Mouse (Mus musculus) kidney, postnatal 4 days (tissue): ENCODE data around the gene Abcg3.
"Not testable (repeated sequence)": the region's sequence is repeated elsewhere in the genome, so short reads cannot be mapped to it uniquely, and the experiment has no call there.

Experiments used
- DNase-seq, 2 experiments: peaks; one replicate each; pipeline ENCODE4 v3.0.0; 2021; ENCODE audit warnings: mixed read lengths in 2 of 2

Abcg3 gene

GRCm38 (mm10) chr5:104982535-104982934, at the start of gene Abcg3:
Gene Abcg3 (minus strand): TSS chr5:104982718.
- DNase-seq = peak in 1 of 2 experiments; percentile 9

DNA sequence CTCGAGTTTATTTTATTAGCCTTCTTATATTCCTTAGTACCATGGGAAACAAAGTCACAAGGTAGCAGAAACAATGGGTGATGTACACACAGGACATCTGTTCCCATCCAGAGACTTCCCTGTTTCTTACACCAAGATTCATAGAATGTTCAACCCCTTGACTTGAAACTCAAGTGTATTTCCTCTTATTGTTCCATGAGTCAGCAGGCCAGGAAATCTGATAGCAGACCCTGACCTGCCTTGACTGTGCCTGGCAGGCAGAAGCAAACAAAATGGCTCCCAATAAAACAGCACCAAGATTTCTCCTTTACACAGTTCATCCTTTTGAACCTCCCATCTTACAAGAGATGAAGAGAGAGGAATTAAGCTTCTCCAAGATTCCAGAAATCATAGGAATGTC, 30.0 kb upstream of the Abcg3 start:
- no peak for DNase-seq

DNA sequence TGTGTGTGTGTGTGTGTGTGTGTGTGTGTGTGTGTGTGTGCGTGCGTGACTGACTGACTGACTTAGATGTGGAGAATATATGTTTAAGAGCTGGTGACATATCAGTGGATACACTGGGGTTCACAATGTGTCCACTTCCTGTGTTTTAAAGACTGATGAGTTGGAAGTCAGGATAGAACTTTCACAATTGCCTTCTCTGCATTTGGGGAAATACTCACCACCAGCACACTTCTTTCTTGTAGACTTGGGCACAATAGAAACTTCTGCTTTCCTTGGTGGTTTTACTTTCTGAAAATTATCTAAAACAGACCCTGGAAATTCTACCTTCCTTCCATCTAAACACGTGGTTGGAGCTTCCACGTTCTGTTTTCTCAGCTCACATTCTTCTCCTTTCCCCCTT, 29.1 kb upstream of the Abcg3 start:
- DNase-seq = no peak

GRCm38 (mm10) chr5:105010376-105010775, 27.9 kb upstream of the Abcg3 start:
- no peak for DNase-seq

DNA sequence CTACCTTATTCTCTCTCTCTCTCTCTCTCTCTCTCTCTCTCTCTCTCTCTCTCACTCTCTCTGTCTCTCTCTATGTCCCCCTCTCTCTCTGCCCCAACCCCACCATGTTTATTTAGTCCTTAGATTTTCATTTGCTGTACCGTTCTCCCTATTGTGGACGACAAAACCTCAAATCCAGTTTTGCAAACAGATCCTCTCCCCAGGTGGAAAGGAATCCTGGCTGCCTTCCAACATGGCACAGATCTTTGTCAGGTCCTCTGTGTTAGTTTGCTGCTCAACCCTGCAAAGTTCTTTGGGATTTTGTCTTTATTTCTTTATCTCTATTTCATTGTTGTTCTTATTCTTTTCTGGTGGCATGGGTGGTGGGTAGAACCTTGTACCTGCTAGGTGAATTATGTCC, 6.9 kb upstream of the Abcg3 start:
- no peak for DNase-seq

- DNase-seq = peak in 1 of 2 experiments; percentile 14
Observed at GRCm38 (mm10) chr5:104988000-104988399, 5.5 kb upstream of the Abcg3 start.

DNA sequence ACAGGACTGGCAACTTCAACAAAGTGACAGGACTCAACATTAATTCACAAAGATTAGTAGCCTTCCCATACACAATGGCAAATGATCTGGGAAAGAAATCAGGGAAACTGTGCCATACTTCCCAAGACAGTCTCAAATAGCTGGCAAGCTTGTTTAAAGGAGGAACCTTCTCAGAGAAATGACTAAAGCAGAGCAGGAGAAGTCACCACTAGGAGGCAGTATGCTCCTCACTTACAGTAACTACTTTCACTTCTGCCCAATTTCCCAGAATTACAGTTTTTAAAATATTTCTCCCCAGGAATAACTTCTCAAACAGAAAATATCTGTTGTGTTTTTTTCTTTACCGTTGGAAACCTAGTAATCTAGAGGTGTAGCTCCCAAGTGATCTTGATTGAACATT, 4.2 kb upstream of the Abcg3 start:
- DNase-seq = peak in 1 of 2 experiments; percentile 13

DNA sequence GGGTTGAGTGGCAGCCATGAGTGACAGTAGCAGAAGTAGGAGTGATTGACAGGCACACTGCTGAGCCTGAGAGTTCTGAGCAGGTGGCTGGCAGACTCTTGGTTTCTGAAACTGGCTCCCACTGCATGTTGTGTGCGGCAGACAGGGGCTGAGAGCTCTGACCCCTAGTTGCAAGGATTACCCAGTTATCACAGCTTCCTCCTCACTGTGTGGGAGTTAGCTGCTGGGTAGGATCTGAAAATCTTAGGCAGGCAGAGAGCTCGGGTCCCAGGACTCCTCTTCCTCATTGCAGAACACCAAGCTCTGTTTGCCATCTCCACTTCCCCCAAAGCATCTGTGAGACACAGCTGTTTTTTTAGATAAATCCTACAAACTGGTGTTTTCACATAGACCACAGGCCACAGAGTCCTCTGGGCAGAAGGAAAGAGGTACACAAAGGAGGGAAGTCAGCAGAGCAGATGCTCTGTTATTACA, 3.4 kb downstream of the Abcg3 start:
- DNase-seq = no peak

- DNase-seq = no peak
Observed at GRCm38 (mm10) chr5:104958141-104958793, 24.3 kb downstream of the Abcg3 start.

GRCm38 (mm10) chr5:104955208-104955607, 27.3 kb downstream of the Abcg3 start:
- DNase-seq = no peak

DNA sequence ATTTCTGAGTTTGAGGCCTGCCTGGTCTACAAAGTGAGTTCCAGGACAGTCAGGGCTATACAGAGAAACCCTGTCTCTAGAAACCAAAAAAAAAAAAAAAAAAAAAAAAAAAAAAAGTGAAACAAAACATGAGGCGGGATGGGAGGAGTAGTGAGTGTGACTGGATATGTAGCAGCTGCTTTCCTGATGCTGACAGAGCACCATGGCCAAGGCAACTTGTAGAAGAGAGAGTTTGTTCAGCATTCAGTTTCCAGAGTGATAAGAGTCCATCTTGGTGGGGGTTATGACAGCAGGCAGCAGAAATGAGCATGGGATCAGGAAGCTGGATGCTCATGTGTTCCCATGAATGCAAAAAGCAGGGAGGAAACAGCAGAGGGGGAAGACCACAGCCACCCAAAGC, 35.6 kb downstream of the Abcg3 start:
- DNase-seq = no peak

DNA sequence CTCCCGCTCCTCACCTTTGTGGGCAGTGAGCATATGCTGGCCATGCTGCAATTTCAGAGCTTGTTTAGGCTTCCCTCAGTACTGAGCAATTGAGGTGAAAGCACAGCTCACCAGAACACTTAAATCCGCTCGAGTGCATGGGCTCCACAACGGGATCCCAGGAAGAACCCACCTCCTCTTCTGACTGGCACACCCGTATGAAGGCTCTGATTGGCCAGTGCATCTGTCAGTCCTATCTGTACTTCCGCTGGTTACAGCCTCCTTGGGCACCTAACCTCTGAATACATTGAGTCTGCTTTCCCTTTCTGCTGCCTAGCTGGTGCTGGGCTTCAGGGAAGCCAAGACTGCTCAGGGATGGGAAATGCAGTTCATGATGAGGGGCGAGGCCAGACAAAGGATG, 48.4 kb downstream of the Abcg3 start:
- no peak for DNase-seq

GRCm38 (mm10) chr5:104906556-104906955, 76.0 kb downstream of the Abcg3 start:
- DNase-seq = not testable (repeated sequence)
